Mouse (Mus musculus): Measurements from ENCODE around the gene Lipc.

Gene Lipc

DNA sequence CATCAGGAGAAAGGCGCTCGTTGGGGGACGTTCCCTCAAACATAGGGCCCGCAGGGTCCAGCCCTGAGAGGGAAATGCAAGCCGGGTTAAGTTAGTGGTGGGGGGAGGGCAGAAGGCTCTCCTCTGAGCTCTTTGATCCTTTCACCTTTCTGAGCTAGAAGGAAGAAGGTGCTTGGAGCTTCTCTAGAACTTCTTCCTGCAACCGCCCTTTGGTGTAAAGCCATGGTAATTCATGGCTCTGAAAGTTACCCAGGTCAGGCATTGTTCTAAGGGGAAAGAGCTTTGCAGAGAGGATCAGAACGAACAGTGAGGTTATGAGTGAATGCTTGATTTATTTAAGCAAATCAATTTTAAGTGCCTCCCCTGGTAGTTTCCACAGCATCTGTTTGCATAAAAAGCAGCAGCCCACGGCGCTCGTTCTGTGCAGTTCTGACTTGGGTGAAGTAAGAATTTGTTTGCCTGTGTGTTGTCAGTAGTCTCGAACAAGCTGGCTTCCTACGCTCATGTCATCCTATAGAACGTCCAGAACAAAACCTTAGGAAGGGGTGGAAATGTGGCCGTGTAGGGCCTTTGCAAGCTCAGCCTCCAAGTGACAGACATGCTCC, 135.2 kb downstream of the Lipc start:
- DNase-seq = no peak

DNA sequence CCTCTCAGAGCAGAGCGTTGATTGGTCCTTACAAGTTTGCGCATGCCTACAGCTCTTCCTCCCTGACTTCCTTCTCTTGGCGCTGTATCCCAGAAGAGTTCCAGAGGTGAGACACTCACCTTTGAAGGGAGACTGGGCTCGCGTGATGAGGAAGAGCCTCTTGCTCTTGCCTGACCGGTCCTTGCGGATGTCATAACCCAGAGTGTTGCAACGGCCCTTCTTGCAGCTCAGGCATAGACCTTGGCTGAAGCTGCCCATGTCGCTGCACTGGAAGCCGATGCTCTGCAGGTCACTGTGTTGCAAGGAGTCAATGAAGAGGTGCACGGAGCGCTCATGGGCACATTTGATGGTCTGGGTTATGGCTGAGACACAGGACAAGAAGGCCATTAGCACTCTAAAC, 139.5 kb downstream of the Lipc start:
- no peak for DNase-seq

DNA sequence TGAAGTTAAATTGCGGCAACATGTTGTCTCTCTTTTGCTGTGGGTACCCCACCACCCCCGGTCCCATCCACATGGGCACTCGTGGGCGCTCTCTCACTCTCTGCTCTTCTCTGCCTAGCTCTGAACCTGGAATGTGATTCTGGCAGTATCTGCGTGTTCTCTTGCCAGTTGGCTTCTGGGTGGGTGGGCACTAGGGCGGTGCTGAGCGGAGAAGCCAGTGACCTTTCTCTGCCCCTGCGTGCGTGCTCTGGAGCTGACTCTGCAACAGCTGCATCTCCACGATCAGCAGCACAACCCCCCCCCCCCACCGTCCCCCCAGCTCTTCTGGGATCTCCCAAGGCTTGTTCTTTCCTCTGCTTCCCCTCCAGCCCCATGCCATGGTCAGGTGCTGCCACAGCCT, 144.3 kb downstream of the Lipc start:
- DNase-seq = no peak

DNA sequence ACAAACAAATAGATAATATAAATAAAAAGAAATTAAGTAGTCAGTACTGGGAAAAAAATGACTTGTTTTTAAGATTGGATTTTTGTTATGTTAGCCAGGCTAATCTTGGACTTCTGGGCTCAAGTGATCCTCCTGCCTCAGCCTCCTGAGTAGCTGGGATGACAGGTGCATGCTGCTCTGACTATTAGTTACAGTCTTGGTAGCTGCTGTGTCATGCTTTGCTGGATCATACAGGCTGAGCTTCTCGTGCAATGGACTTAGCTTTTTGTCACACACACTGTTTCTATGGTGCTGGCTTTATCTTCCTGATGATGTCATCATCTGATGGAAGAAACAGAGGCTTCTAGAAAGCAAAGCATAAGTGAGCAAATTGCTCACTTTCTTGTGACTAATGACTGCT, 146.0 kb downstream of the Lipc start:
- DNase-seq = no peak

DNA sequence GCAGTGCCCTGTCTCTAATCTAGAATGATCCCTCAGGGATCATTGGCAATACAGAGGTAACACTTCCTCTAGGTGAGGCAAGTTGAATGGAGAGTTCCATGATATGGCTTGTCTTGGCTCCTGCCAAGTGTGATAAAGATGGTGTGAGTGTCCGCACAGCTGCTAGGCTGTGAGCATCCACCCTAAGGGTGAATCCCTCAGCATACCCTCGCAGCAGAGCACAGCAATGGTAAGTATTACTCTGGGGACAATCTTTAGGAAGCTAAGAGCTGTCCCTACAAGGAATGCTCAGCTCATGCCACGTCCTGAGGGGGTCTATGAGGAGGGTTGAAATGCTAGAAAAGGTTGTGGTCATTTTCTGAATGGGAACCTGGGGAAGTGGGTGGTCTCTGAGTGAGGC, 149.2 kb downstream of the Lipc start:
- DNase-seq = no peak

DNA sequence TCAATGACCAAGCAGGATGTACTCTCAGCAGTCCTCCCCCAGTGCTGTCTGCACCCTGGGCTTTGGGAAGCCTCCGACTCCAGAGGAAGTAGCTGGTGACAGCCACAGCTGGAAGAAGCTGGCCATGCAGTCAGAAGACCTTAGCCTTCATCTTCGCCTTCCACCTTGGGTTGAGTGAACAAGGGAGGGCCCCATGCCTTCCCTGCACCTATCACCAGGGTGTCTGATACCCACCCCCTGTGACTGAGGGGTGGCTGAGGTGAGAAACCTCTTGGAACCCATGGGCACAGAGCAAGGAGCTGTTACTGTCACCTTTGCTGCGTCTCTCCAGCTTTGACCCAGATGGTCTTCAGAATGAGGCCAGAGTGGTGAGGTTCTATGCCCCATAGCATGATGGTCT, 150.3 kb downstream of the Lipc start:
- no peak for DNase-seq

DNA sequence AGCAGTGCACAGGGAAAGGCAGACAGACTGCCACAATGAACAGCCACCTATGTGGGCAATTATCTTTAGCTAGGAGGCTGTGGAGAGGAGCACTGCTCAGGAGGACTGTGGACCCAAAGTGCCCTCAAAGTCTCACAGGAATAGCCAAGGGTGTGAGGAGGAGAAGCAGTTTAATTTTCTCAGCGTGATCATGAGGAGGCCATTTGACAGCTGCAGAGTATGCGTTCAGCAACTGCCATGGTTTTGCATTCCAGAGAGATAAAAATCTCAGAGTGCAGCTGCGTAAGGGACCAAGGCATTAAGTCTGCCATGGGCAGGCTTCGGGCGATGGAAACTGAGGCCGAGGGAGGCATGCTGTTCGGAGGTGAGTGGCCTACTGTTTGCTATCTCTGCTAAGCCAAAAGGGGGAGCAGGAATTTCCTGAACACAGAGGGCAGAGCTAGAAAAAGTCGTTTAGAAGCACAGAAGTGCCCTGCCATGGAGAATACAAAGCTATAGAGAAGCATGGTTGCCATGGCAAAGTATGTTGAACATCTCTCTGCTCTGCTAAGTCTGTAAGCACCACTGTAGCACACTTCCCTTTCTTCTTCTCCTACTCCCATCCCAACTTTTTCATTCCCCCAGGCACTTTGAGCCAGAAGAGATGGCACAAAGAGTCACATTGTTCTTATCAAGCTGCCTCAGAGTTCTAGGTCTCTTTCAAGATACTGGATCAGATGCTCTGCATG, 151.3 kb downstream of the Lipc start:
- DNase-seq = no peak

DNA sequence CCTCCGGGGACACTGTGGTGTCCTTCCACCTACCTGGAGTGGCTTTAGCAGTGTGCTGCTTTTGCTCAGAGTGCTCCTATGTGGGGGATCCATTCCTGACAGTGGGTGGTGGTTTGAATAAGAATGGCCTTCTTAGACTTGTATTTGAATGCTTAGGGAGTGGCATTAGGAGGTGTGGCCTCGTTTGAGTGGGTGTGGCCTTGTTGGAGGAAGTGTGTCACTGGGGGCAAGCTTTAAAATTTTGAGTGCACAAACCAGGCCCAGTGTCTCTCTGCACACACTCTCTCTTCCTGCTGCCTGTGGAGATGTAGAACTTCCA, 156.6 kb downstream of the Lipc start:
- DNase-seq = no peak

DNA sequence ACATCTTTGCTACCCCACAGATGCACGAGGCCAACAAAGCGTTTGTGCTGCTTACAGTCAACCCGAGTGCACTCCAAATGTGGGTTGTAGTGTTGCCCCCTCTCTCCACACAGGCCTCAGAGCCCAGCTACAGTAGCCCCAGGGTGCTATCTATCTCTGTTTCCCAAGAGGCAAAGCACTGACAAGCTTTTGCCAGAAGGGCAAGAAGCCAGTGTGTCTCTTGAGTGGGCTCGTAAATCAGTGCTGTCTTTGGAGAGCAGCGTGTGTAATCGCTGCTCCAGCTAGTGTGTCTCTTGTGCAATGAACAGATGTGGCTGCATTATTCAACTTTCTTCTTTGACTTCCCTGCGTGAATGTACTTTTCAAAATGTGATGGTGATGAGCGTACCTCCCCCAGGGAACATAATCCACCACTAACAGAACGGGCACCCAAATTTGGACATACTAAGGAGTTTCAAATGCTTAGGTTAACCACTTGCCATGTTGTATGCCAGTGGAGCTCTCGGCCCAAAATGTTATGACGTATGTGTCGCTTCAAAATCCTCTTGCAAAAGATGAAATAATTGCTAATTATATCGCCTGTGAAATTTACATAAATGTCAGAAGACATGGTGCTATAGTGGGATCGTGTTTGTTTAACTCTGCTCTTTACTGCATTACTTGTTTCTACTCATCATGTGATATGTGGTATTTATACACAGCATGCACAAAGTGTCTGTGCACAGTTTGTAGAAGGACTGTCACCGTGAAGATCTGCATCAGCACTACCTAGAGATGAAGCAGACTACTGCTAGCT, 157.2 kb downstream of the Lipc start:
- DNase-seq = no peak

DNA sequence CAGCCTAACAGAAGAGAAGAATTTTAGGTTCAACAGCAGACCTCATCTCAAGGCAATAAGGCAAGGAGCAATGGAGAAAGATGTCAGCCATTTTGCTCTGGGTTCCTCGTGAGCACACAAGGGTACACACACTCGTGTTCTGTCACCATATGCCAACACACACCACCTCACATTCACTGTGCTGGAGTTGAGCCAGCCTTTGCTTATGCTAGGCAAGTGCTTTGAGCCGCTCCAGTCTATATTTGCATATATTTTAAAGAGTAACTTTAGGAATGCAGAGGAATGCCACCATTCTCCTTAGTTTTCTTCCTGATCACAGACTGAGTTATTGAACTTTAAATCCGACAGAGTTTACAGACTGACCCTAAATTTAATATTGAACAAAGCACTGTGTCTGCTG, 161.4 kb downstream of the Lipc start:
- DNase-seq = no peak

DNA sequence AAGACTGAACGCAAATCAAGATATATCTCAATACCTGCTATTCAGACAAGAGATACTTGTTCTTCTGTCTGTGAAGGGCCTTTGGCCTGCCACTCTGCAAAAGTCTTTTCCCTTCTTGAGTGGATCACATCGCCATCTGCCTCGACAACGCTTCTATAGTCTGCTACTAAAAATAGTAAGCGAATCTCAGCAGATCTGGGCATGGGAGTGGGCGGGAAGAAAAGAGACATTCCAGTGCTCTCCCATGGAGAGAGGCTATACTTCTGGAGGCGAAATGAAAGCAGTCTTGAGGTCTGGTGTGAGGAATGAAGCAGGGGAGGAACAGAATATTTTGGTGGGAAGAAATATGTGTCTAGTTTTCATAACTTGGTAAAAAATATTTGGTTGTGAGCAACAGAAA, 163.3 kb downstream of the Lipc start:
- no peak for DNase-seq

DNA sequence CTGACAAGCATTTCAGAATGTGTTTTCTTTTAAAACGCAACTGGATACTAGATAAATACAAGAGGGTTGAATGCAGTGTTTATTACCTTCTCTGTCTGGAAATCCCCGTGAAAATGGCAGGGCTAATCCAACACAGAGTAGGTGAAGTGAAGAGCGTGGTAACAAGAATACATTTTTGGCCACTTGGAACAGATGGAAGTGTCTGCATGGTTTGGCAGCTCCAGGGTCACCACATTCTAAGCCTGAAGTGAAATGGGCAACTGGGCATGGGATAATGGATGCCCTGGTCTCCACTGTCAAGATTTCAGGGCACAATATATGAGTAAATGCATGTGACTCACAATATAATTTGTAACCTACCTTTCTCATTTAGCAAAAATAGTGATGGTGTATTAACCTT, 169.8 kb downstream of the Lipc start:
- DNase-seq = no peak

DNA sequence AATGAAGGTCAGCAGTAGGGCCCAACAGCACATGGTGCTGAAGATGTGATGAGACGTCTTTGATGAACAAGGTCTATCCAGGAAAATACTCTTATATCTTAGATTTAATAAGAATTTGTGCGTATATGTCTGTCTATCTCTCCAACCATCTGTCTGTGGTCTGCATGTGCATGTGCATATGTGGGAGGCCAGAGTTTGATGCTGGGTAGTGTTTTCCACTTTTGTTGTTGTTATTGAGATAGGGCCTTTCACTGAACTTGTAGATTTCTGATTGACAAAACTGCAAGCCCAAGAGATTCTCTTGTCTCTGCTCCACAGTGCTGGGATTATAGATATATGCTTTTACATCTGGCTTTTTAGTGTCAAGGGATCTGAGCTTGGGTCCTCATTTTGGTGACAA, 176.5 kb downstream of the Lipc start:
- no peak for DNase-seq

DNA sequence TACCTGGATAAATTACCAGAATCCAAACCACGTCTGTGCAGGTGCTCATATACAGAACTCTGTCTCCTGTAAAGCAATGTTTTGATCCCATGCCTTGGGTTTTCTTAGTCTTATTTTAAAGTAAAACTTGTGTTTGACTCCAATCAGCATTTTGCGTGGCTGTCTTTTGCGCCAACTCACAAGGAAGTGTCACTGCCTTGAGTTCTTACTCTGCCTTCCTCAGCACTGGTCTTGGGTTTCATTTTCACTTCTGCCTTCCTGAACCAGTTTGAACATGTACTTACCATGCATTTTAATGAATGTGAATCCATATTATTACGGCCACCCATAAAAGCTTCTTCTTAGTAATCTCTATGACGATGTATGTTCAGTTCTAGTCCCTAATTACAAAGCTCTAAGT, 191.1 kb downstream of the Lipc start:
- no peak for DNase-seq

DNA sequence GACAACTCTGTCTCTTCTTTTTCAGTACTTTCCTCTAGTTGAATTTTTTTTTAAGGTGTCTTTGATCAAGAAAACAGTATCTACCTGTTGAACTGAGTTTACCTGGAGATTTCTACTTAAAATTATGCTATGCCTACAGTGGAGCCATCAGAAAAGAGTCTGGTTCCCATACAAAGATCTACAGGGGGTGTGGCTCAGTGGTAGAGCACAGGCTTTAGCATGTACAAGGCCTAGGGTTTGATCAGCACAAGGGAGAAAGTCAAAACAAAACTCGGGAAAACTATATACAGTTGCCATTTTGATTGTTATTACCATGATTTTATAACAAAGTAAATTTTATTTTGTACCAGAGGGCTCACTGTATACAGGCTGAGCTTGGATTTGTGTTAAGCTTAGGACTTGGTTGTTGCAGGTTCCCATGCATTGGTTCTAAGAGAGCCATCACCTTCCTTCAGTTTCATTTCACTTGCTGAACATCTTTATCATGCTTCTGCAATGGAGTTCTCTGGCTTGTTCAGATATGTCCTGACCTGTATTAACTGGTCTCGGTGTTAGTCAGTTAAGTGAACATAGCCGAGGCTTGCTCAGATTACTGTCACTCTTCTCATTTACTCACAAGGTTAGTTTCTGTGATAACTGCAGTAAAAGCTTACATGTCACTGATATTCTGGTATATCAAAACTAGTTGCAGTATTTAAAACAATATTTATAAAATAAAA, 200.4 kb downstream of the Lipc start:
- no peak for DNase-seq

Measured in right cerebral cortex, postnatal 4 days (tissue).